Mouse (Mus musculus) limb, embryonic 15.5 days (tissue): ENCODE measurements around the gene Lgals3. TPM values are rescaled to one million over a fixed set of nuclear protein-coding genes. Genes with fewer than 3 reads are reported as not detected.

Experiments used
- polyA plus RNA-seq: library from polyadenylated mRNA; unstranded; fragments of >200 nt; fragmentation: Nextera tagmentation; extraction: Ambion mirVana; gene quantifications from 2 replicates; pipeline ENCODE4 v1.2.1, GENCODE M21; 2015

The Lgals3 gene
- polyA plus RNA-seq, 1 experiment from 2014 or later = 277 TPM

Other genes with a start within 250 kb of the Lgals3 start
- 1.7 and 1.9 TPM in 2 replicates for gene Gch1, start 178.3 kb upstream of the Lgals3 start, polyA plus RNA-seq
- gene Wdhd1, start 90.9 kb upstream of the Lgals3 start, polyA plus RNA-seq = 22.7 and 24.3 TPM in 2 replicates
- 3.1 and 4.4 TPM in 2 replicates for gene Socs4, start 90.8 kb upstream of the Lgals3 start, polyA plus RNA-seq
- 59.9 and 60.4 TPM in 2 replicates for gene Mapk1ip1l, start 69.5 kb upstream of the Lgals3 start, polyA plus RNA-seq
- 34.4 and 36.8 TPM in 2 replicates for gene Dlgap5, start 50.7 kb downstream of the Lgals3 start, polyA plus RNA-seq
- gene Fbxo34, start 82.7 kb downstream of the Lgals3 start, polyA plus RNA-seq = 22.1 and 24.2 TPM in 2 replicates
- 17.3 and 17.4 TPM in 2 replicates for gene Atg14, start 202.9 kb downstream of the Lgals3 start, polyA plus RNA-seq